Mouse (Mus musculus) kidney, postnatal 0 days (tissue): Measurements from ENCODE around the gene Fgd1. TPM values are rescaled to one million over a fixed set of nuclear protein-coding genes. Genes with fewer than 3 reads are reported as not detected.

Source experiments
- ATAC-seq: fragments of 200-750 bp; cut with Nextera tagmentation; replicated peaks from 2 replicates; pipeline ENCODE4 v1.8.0; 2017; ENCODE audit warnings: low read depth, moderate number of reproducible peaks, moderate TSS enrichment, moderate library complexity; ENCODE audit not compliant: low FRiP score
- DNase-seq: peaks from one replicate; pipeline ENCODE4 v3.0.0-alpha.2; 2016; ENCODE audit warnings: low spot score
- H3K27ac ChIP-seq: fragments of 300-500 bp; sonication (generic); 2 replicates; pipeline ENCODE4 v1.5.1; 2014; ENCODE audit warnings: mild to moderate bottlenecking
- H3K27me3 ChIP-seq: fragments of 300-500 bp; sonication (generic); 2 replicates; pipeline ENCODE4 v1.6.1; 2014; ENCODE audit warnings: low read length, mixed read lengths; ENCODE audit not compliant: insufficient read depth
- H3K36me3 ChIP-seq: fragments of 300-500 bp; sonication (generic); 2 replicates; pipeline ENCODE4 v1.6.1; 2014; ENCODE audit warnings: low read length, mixed read lengths; ENCODE audit not compliant: insufficient read depth
- H3K4me1 ChIP-seq: fragments of 300-500 bp; sonication (generic); replicated peaks from 2 replicates; pipeline ENCODE4 v1.6.1; 2014; ENCODE audit warnings: antibody characterized with exemption, low read length, mixed read lengths; ENCODE audit not compliant: insufficient read depth
- H3K4me2 ChIP-seq: fragments of 300-500 bp; sonication (generic); 2 replicates; pipeline ENCODE4 v1.6.1; 2014; ENCODE audit warnings: mild to moderate bottlenecking, low read length, moderate library complexity, mixed read lengths
- H3K4me3 ChIP-seq: fragments of 300-500 bp; sonication (generic); replicated peaks from 2 replicates; pipeline ENCODE4 v1.5.1; 2014; ENCODE audit warnings: low read depth, low read length
- H3K9ac ChIP-seq: fragments of 300-500 bp; sonication (generic); 2 replicates; pipeline ENCODE4 v1.6.1; 2014; ENCODE audit warnings: low read depth, low read length
- H3K9me3 ChIP-seq: fragments of 300-500 bp; sonication (generic); replicated peaks from 2 replicates; pipeline ENCODE4 v1.6.1; 2016; ENCODE audit warnings: low read length, inconsistent platforms, mixed read lengths
- CTCF ChIP-seq: IDR thresholded peaks from 2 replicates; pipeline ENCODE4 v1.5.1; 2016; ENCODE audit warnings: antibody characterized with exemption, low read depth, mild to moderate bottlenecking, moderate library complexity
- WGBS: fragments of 180-500 bp; shearing (Covaris S2); extraction: QIAGEN DNeasy Blood & Tissue Kit; methylation state at CpG from one replicate; pipeline ENCODE4 v1.1.7; 2014; 5-methylcytosine and 5-hydroxymethylcytosine counted together
- polyA plus RNA-seq: library from polyadenylated mRNA; unstranded; fragments of >200 nt; fragmentation: Nextera tagmentation; extraction: Ambion mirVana; gene quantifications from 2 replicates; pipeline ENCODE4 v1.2.1, GENCODE M21; 2015

Fgd1 gene
- polyA plus RNA-seq, 1 experiment from 2014 or later: 9.7 TPM

- TF ChIP-seq CTCF: peak; percentile 68
- Histone ChIP-seq H3K4me3 (no peak overlapping the region), H3K36me3 (no peaks in the 10 kb centered on the region), H3K4me2 (no peak overlapping the region), H3K27ac (no peak overlapping the region), H3K9me3 (no peaks in the 10 kb centered on the region), H3K27me3 (no peaks in the 10 kb centered on the region), H3K9ac (no peak overlapping the region), H3K4me1 (no peaks in the 10 kb centered on the region)
- no peak for ATAC-seq
- 14% methylated on average over 7 of the region's 7 CpGs for WGBS
- peak; percentile 71 for DNase-seq
Observed at GRCm38 (mm10) chrX:151116795-151117194, 70.8 kb downstream of the Fgd1 start.

GRCm38 (mm10) chrX:151117432-151117831, 71.5 kb downstream of the Fgd1 start:
- H3K9me3 ChIP-seq: no peaks in the 10 kb centered on the region
- DNase-seq (peak; percentile 43), ATAC-seq (no peak)
- no peak overlapping the region for H3K27ac ChIP-seq
- no peak overlapping the region for H3K4me2 ChIP-seq
- 12% methylated on average over 2 of the region's 2 CpGs for WGBS
- no peak overlapping the region for H3K9ac ChIP-seq
- TF ChIP-seq CTCF: peak; percentile 56
- H3K4me3 ChIP-seq: no peak overlapping the region
- H3K27me3 ChIP-seq: no peaks in the 10 kb centered on the region
- H3K4me1 ChIP-seq: no peaks in the 10 kb centered on the region
- no peaks in the 10 kb centered on the region for H3K36me3 ChIP-seq

- H3K4me1 ChIP-seq: no peaks in the 10 kb centered on the region
- no peak for DNase-seq
- H3K27me3 ChIP-seq: no peaks in the 10 kb centered on the region
- no peak overlapping the region for H3K27ac ChIP-seq
- no peak overlapping the region for H3K4me2 ChIP-seq
- H3K9ac ChIP-seq: no peak overlapping the region
- H3K36me3 ChIP-seq: no peaks in the 10 kb centered on the region
- no peak for TF ChIP-seq CTCF
- H3K9me3 ChIP-seq: no peaks in the 10 kb centered on the region
- 75% methylated on average over 2 of the region's 2 CpGs for WGBS
- ATAC-seq: no peak
- H3K4me3 ChIP-seq: no peak overlapping the region
Observed at GRCm38 (mm10) chrX:151123933-151124332, 78.0 kb downstream of the Fgd1 start.

- ATAC-seq: no peak
- no peak overlapping the region for H3K4me3 ChIP-seq
- no peaks in the 10 kb centered on the region for H3K36me3 ChIP-seq
- WGBS: 89% methylated on average over 3 of the region's 3 CpGs
- peak; percentile 45 for TF ChIP-seq CTCF
- no peak overlapping the region for H3K9ac ChIP-seq
- H3K9me3 ChIP-seq: no peaks in the 10 kb centered on the region
- DNase-seq: peak; percentile 3
- no peaks in the 10 kb centered on the region for H3K27me3 ChIP-seq
- H3K27ac ChIP-seq: no peak overlapping the region
- no peak overlapping the region for H3K4me2 ChIP-seq
- H3K4me1 ChIP-seq: no peaks in the 10 kb centered on the region
Observed at GRCm38 (mm10) chrX:151130493-151130892, 84.5 kb downstream of the Fgd1 start.

GRCm38 (mm10) chrX:151132785-151133184, 86.8 kb downstream of the Fgd1 start:
- DNase-seq (peak; percentile 69), ATAC-seq (no peak)
- no peaks in the 10 kb centered on the region for H3K36me3 ChIP-seq
- TF ChIP-seq CTCF: peak; percentile 67
- no peaks in the 10 kb centered on the region for H3K27me3 ChIP-seq
- no peaks in the 10 kb centered on the region for H3K9me3 ChIP-seq
- H3K27ac ChIP-seq: no peak overlapping the region
- no peak overlapping the region for H3K4me3 ChIP-seq
- no peak overlapping the region for H3K4me2 ChIP-seq
- WGBS: 35% methylated on average over 10 of the region's 10 CpGs
- H3K4me1 ChIP-seq: no peaks in the 10 kb centered on the region
- no peak overlapping the region for H3K9ac ChIP-seq

Other genes starting within 250 kb of the Fgd1 start
- 449 and 472 TPM in 2 replicates for gene Maged2, start 231.8 kb upstream of the Fgd1 start, polyA plus RNA-seq
- 22.0 and 22.1 TPM in 2 replicates for gene Gnl3l, start 28.8 kb upstream of the Fgd1 start, polyA plus RNA-seq
- 30.8 and 33.7 TPM in 2 replicates for gene Tsr2, start 50.4 kb downstream of the Fgd1 start, polyA plus RNA-seq
- 1.5 and 1.8 TPM in 2 replicates for gene Wnk3, start 151.9 kb downstream of the Fgd1 start, polyA plus RNA-seq